Mouse (Mus musculus): Measurements from ENCODE around the gene Bin2.
A peak's percentile ranks its signal among the peaks of the same experiment; 100 is the strongest.

The Bin2 gene

DNA sequence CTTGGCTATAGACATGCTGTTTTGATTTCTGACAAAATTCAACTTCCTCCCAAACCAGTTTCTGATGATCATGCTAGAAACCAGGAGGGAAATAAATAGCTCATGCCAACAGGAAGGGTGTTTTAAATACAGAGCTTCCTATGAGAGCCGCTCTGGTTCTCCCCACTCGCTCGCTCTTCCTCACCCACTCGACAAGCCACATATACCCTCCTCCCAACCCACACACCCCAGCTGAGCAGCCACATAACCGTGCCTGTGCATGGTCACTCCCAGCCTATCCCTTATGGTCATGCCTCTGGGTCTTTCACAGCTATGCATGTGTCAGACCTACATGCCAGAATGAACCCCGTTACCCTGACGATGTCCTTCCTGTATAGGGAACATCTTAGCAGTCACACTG, 47.2 kb downstream of the Bin2 start:
- peak; percentile 40 to 74 for DNase-seq (ENCODE audit: inconsistent age in 2 of 2, low spot score in 1 of 2)

DNA sequence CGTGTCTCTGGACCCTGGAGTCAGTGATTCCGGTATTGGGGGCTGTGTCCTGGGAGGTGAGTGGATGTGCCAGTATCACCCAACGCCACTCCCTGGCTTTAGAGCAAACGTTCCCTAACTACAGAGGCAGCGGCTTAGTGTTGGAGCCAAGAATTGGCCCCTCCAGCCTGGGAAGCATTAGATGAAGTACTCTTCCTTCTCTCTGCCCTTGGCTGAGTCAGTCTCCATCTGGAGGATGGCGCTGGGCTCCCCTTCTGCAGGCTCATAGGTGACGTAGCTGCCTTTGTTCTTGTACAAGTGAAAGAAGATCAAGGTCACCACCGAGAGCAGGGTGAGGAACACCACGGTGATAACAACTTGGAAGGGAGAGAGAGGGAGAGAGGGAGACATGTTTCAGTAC, 47.7 kb downstream of the Bin2 start:
- DNase-seq (ENCODE audit: inconsistent age in 2 of 2, low spot score in 1 of 2), result peak; percentile 87 to 90

DNA sequence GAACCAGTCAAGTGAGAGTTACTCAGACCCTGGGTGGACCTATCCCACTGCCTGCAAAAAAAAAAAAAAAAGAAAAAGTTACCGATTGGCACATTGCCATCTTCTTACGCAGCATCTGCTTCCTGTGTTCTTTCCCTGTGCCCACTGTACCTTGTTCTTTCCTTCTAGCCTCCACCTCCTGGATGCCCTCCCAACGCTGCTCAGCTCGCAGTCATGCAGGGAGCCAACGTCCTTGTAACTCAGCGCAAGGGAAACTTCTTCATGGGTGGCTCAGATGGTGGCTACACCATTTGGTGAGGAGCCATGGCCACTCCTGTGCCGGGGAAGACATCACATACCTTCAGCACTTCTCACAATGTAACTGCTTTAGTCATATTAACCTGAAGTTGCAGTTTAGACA, 50.2 kb downstream of the Bin2 start:
- peak; percentile 65 to 67 for DNase-seq (ENCODE audit: inconsistent age in 2 of 2, low spot score in 1 of 2)

DNA sequence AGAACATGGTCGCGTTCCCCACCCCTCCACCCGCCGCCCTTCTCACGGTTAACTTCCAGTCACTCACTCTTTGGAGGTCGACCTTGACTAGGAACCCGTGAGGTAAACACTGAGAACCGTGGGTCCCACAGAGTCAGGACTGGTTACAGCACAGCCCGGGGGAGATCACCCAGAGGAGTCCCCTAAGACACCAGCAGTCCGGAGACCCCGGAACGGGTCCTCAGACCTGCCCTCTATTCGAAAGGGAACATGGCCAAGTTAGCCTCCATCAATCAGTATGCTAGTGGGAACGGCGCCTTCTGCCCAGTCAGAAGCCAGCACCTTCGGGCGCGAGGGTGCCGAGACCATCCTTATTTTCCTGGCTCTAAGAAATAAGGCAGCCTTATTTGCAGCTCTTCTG, 53.1 kb downstream of the Bin2 start:
- DNase-seq (ENCODE audit: inconsistent age in 2 of 2, low spot score in 1 of 2), result no peak

DNA sequence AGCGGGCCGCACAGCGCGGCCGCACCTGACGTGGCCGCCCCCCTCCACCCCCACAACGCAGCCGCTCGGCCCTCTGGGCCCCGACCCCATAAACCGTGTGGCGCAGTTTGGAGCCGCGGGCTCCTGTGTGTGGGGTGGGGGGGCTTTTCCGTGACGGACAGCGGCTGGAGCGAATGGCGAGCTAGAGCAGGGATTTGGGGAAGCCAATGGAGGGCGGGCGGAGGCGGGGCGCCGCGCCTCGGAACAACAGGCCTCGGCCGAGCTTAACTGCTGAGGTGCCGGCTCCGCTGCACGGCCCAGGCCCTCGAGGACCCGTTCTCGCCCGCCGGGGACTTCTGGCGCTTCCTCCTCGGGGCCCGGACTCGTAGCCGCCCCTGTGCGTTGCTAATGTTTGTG, 53.5 kb downstream of the Bin2 start:
- peak; percentile 92 to 97 for DNase-seq (ENCODE audit: inconsistent age in 2 of 2, low spot score in 1 of 2)

DNA sequence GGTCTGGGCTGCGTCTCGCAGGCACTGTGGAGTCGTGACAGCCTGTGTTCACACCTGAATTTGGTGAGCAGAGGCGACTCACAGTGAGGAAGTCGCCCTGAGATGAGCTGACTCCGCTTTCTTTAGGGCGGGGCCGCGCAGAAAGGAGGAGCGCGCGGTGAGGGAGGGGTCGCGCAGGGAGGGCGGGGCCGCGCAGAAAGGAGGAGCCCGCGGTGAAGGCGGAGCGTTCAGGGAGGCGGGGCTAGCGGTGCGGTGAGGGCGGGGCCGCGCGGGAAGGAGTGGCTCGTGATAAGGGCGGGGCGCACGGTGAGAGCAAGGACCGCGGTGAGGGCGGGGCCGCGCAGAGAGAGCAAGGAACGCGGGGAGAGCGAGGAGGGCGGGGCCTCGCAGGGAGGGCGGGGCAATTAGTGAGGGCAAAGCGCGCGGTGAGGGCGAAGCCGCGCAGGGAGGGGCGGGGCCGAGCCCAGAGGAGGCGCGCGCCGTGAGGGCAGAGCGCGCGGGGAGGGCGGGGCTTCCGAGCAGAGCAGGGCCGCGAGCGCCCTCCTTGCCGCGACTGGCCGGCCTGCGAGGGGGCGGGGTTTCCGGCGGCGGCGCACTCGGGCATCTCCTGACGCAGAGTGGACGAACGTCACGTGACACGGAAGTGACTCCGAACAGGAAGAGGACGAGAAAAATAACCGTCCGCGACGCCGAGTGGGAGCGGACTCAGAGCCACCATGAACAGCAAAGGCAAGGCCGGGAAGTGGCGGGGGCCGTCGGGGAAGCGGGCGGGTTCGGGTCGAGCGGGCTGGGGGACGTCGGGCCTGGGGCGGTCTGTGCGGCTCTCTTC, 54.1 kb downstream of the Bin2 start, which contains the start of gene Dazap2:
Gene Dazap2 (plus strand): TSS at position 354 of the 829 bp plus-strand sequence.
- DNase-seq (ENCODE audit: inconsistent age in 2 of 2, low spot score in 1 of 2), result peak; percentile 99 to 100

DNA sequence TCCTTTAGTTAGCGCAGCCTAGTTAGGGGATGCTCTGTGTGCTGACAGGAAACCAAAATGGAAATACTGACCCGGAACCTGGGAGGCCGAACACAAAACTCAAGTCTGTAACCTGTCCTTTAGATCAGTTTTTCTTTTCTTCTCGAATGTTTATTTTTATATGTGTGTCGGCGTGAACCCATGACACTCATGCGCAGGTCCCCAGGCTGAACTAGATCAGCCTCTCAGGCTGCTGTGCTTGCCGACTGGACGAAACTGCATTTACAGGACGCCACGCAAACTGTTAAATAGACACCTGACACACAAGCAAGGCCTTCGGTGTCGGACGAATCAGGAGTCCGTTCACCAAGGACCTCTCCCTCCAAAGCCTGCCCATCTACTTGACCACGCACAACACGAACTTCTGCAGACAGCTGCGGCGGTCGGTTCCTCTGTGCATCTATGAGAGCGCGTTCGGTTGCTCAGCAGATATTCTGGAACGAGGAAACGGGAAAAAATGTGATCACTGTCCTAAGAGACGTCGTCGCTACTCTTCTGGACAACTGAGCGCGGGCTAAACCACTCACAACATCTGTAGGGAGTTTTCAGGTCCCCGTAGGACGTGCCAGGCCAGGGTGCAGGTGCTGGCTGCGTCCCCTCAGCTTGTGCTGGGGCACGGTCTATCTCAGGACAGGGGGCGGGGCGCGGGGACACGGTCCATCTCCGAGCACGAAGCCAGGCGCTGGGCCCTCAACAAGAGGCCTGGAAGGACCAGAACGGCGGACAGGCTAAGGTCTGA, 54.9 kb downstream of the Bin2 start:
- no peak for DNase-seq (ENCODE audit: inconsistent age in 2 of 2, low spot score in 1 of 2)

DNA sequence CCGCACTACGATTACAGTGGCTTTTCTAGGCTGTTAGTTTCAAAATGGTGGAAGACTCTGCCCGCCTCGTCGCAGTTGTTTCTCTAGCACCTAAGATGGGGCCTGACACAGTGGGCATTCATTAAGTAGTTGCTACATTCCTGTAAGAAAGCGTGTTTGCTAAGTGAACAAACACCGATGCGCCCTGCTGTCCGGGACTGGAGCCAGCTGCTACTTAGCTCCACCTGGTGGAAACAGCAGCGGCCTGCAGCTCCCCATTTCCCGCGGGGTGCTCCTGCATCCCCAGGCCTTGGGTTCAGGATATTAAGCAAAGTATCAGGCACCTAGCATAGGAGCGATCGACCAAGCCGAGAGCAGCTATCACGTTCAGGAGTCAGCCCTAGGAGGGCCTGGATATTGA, 55.8 kb downstream of the Bin2 start:
- DNase-seq (ENCODE audit: inconsistent age in 2 of 2, low spot score in 1 of 2), result peak; percentile 80 to 93

DNA sequence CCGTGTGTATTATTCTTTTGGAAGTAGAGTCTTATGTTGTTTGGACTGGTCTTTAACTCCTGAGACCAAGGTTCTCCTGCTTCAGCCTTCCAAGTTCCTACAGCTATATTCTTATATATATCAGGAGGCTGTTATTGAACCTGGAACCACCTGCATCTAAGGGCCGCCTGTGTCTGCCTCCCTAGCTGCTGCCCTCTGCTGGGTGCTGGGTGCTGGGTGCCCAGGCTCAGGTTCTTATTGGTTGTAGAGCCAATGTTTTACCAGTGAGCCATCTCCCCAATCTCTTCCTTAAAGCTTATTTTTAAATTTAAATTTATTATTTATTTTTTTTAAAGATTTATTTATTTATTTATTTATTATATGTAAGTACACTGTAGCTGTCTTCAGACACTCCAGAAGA, 56.9 kb downstream of the Bin2 start:
- peak in 1 of 2 experiments; percentile 51 for DNase-seq (ENCODE audit: inconsistent age in 2 of 2, low spot score in 1 of 2)

DNA sequence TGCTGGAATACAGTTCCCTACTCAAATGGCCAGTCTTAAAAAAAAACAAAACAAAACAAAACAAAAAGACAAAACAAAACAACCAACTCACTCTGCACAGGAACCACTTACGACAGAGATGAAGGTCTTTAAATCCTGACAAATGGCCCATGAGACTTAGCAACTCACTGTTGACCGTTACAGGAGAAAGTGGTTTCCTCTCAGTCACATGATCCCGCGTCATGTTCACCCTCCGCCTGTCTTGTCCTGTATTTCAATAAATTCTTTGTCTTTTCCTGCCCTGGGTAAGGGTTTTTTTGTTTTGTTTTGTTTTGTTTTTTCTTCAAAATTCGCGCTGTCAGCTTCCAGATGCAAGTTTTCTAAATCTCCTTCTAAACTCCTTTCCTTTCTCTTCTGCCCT, 57.4 kb downstream of the Bin2 start:
- DNase-seq (ENCODE audit: inconsistent age in 2 of 2, low spot score in 1 of 2), result no peak

DNA sequence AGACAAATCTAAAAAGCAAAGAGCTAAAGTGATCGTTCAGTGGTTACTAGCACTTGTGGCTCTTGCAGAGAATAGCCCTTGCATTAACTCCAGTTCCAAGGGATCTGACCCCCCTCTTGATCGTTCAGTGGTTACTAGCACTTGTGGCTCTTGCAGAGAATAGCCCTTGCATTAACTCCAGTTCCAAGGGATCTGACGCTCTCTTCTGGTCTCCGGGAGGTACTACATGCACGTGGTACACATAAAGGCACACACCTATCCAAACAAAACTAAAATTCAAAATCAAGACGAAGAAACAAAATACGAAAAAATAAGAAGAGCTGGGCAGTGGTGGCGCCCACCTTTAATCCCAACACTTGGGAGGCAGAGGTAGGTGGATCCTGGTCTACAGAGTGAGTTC, 62.7 kb downstream of the Bin2 start:
- DNase-seq (ENCODE audit: inconsistent age in 2 of 2, low spot score in 1 of 2), result peak in 1 of 2 experiments; percentile 52

DNA sequence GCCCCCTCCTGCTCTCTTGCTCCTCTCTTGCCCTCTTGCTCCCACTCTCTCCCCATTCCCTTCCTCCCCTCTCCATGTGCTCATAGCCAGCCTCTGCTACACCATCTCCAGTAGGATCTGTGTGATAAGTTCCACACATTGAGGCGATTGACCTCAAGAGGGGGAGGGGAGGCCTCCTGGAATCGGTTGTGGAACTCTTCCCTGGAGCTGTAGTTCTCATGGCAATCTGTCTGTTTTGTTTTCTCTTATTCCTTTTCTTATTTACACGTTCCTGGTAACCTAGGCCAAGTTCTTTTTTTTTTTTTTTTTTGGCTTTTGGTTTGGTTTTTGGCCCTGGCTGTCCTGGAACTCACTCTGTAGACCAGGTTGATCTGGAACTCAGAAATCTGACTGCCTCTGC, 67.7 kb downstream of the Bin2 start:
- no peak for DNase-seq (ENCODE audit: inconsistent age in 2 of 2, low spot score in 1 of 2)

DNA sequence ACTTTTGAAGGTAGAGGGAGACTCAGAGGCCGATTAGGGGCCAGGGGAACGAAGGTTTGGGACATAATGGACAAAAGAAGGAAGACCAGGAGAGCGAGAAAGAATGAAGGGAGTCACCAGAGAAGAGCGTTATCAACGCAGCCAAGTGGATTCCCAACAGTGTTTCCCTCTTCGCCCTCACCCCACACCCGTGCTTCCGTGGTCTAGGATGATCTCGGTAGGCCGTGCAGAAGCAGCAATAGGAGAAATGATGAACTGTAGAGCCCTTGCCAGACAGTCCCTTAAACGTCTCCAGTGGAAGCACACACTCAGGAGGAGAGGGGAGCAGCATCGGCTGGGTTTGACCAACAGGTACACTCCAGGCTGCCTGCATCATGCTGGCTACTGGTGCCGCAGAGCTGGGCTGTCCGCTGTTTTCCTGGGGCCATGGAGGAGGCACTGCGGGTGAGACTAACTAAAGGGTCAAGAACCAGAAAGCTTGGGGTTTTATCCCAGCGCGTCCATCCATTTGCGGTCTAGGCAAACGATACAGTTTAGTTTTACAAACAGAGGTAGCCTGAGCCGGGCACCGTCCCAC, 68.6 kb downstream of the Bin2 start:
- DNase-seq (ENCODE audit: inconsistent age in 2 of 2, low spot score in 1 of 2), result no peak

DNA sequence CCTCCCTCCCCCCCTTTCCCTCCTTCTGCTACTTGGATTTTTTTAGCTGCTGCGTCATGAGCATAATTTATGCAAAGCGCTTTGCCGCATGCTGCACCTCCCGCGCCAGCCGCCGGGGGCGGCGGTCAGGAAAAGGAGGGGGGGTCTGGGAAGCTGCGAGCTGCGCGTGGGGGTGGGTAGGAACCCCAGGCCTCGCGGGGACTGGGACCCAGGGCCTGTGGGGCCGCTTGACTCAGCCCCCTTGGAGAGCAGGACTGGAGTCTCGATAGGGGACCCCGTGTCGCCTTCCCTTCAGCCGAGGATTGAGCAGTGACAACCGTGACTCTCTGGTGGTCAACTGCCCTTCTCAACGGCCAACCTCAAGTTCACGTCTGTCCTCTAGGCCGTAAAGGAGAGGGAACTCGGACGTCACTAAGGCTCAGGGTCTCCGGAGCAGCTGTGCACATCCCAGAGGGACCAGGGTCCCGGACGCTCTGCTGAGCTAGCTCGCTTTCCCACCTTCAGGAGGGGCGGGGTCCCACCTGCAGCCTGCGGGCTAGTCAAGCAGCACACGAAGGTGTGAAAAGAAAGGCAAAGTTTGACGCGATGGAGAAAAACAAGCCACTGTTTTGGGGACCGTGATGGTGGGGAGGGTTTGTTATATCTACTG, 69.2 kb downstream of the Bin2 start:
- DNase-seq (ENCODE audit: inconsistent age in 2 of 2, low spot score in 1 of 2), result peak; percentile 79 to 91

DNA sequence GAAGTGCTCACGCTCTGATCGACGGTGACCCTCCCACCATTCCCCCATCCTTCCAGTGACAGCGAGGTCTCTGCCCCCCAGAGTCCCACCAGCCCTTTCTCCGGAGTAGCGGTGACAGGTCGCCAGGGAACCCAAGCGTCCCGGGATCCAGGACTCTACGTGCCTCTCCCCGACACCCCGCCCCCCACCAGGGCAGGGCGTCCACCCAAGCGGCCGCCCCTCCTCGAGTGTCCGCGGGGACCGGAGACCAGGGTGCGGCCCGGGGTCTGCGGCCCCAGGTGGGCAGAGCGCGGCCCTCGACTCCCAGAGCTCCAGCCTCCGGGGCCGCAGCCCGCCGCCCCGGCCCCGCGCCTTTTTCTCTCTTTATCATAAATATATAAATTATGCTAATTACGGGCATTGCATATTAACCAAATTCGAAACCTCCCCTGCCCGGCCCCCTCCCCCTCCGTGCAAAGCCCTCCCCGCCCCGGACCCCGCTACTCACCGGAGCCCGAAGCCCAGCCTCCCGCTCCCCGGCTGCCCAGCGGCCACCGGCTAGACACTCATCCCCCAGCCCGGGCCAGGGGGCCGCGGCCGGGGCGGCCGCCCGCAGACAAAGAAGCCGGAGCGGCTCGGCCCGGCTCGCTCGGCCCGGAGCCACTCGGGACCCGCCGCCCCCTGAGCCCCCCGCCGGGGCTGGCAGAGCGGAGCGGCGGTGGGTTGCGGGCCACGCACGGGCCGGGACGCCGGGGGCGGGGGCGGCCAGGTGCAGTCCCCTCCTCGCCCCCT, 69.9 kb downstream of the Bin2 start, which contains the start of gene Pou6f1:
Gene Pou6f1 (minus strand): TSS at position 709 of the 771 bp plus-strand sequence.
- peak; percentile 74 to 87 for DNase-seq (ENCODE audit: inconsistent age in 2 of 2, low spot score in 1 of 2)

DNA sequence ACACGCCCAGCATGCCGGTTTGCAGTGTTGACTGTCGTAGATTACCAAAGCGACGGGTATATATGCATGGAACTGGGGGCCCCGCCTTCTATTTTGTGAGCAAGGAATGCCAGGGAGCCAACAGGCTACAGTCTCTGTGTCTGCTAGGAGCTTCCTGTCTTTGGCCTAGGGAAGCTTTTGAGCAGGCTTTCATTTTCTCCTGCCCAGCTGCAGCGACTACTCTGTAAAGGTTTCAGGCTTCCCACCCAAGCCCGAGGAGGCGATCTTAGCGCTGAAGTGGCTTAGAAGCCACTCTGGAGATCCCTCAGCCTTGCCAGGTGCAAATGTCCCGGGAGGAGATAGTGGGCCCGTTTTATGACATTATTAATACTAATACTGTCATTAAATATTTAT, 70.5 kb downstream of the Bin2 start:
- peak in 1 of 2 experiments; percentile 57 for DNase-seq (ENCODE audit: inconsistent age in 2 of 2, low spot score in 1 of 2)

DNA sequence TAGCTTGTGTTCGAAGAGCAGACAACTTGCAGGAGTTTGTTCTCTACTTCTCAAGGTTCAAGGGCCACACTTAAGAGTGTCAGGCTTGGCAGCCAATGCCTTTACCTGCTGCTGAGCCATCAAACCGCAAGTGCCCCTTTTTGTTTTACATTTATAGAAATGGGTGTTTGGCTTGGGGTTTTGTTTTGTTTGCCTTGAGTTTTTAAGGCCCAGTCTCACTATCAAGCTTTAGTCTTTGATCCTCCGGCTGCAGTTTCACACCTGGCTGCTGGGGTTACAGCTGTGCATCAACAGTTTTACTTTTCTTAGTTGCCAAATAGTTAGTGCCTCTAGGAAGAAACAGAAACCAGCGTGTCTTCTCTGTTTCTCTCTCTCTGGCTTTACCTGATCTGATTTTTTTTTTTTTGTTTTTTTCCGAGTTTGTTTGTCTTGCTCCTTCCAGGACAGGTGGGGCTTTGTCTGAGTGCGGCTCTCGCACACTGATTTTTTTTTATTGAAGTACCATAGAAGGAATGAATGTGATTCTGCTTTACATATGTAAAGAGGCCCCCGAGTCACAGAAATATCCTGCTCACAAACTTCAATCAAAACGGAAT, 71.0 kb downstream of the Bin2 start:
- no peak for DNase-seq (ENCODE audit: inconsistent age in 2 of 2, low spot score in 1 of 2)

DNA sequence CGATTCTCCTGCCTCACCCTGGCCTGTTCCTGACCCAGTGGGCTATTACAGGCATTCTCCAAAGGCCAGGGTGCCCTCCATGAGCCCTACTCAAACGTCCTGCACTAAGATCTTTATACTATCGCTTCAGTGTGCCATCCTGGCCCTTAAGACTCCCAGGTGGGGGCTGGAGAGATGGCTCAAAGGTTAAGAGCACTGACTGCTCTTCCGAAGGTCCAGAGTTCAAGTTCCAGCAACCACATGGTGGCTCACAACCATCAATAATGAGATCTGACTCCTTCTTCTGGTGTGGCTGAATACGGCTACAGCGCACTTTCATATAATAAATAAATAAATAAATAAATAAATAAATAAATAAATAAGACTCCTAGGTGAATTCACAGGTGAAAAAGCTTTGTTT, 76.5 kb downstream of the Bin2 start:
- DNase-seq (ENCODE audit: inconsistent age in 2 of 2, low spot score in 1 of 2), result no peak
